Mouse (Mus musculus) kidney, adult 9 months (tissue): ENCODE measurements around the gene Snai3.

ENCODE experiments used
- DNase-seq: peaks from one replicate; pipeline ENCODE4 v3.0.0; 2022

The Snai3 gene

GRCm38 (mm10) chr8:122430058-122430636, 30.4 kb downstream of the Snai3 start:
- DNase-seq = peak; percentile 43

GRCm38 (mm10) chr8:122428163-122428562, 32.4 kb downstream of the Snai3 start:
- DNase-seq = no peak

- DNase-seq = no peak
These were observed 32.9 kb downstream of the Snai3 start for GRCm38 (mm10) chr8:122427607-122428006.

- no peak for DNase-seq
These were observed 34.4 kb downstream of the Snai3 start for GRCm38 (mm10) chr8:122426145-122426544.

GRCm38 (mm10) chr8:122423659-122424058, 36.9 kb downstream of the Snai3 start:
- peak; percentile 40 for DNase-seq

GRCm38 (mm10) chr8:122423217-122423616, 37.3 kb downstream of the Snai3 start:
- DNase-seq = no peak

- peak; percentile 63 for DNase-seq
These were observed 39.0 kb downstream of the Snai3 start, which contains the start of gene Il17c for GRCm38 (mm10) chr8:122421376-122422070. Gene Il17c, plus strand, starts transcription at chr8:122422020.

GRCm38 (mm10) chr8:122419881-122420555, 40.5 kb downstream of the Snai3 start:
- no peak for DNase-seq

GRCm38 (mm10) chr8:122415554-122415953, 45.0 kb downstream of the Snai3 start:
- DNase-seq = no peak

- no peak for DNase-seq
These were observed 46.2 kb downstream of the Snai3 start for GRCm38 (mm10) chr8:122414311-122414710.

- DNase-seq = no peak
These were observed 52.9 kb downstream of the Snai3 start for GRCm38 (mm10) chr8:122407678-122408077.

- DNase-seq = peak; percentile 85
These were observed 55.3 kb downstream of the Snai3 start for GRCm38 (mm10) chr8:122405146-122405805.
